Mouse (Mus musculus) regulatory T cell (primary cell): Measurements from ENCODE around the gene E330017A01Rik.
"Not testable (repeated sequence)": the region's sequence is repeated elsewhere in the genome, so short reads cannot be mapped to it uniquely, and the experiment has no call there.

Experiments used
- in situ Hi-C: fragments of 300-600 bp; cut with MboI, MseI; formaldehyde crosslinking; loops from one replicate; pipeline ENCODE4 v1.15.1; 2025; ENCODE audit warnings: high pct_unique_total_duplicates

The E330017A01Rik gene

DNA sequence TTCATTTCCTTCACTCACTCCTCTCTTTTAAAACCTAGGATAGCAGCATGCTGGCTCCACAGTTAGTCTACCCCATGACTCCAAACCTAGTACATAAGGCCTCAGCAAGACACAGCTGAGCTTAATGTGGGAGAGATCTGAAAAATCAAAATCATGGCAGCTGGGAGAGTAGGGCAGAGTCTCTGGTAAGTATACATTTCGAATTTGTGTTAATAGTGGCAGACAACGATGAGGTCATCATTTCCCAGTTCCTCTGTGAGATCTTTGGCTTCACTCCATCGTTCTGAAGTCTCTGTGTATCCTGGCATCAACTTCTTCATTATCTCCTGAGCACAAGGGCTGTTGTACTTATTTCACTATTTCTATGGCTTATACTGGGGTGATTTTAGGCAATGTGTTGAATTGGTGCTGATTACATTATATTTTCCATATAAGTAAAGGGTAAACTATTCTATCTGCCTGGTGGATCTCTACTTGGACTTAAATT lies at the start of gene E330017A01Rik:
TSS of gene E330017A01Rik (minus strand) at position 51 of the 487 bp plus-strand sequence.
- in situ Hi-C loops = no loop called here

DNA sequence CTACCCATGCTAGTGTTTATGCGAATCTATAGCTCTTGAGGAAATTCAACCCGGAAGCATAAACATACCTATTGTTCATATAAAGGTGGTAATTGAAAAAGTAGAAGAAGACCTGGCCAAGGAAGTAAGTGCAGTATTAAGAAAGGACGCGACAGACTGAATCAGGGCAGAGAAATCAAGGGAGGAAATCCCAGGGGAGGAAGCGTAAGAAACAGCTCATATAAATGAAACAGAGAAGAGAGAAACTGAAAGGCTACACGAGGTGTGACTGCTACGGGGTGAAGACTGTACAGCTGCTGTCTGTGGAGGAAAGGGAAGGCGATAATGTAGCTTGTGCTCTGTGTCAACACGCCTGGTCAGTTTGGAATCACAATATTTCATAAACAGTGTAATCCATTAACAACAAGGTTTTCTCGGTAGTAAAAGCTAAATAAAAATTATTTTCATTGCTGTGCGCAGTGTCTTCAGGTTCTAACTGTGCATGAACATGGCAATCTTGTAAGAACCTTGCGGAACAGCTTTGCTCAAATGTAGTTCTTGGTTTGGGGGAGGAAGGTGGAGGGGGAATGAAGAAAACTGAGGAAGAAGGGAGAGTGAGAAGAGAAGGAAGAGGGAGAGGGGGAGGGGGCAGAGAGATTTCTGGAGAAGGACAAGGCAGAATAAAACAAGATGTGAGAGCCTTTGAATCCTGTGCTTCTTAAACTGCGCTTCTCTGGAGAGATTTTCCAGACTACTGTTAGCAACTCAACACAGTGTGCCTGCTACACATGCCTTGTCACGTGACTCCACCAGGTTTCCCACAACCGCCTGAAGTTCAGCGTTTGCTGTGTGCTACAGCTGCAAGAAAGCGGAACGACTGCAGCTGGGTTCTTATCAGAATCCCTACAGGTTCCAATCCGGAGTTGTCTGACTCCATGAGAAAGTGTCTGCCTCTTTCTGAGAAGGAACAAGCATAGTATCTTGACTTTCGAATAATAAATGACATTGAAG lies 47.3 kb upstream of the E330017A01Rik start:
- in situ Hi-C loops = loop anchor here (10.0 kb wide), 1 partner anchor 789 kb away; the partner anchor contains the start of gene Riox2

- in situ Hi-C loops = loop anchor here (10.0 kb wide), 1 partner anchor 790 kb away; the partner anchor contains the start of gene Riox2
Measured at GRCm38 (mm10) chr16:58684537-58684936, 46.0 kb upstream of the E330017A01Rik start.

DNA sequence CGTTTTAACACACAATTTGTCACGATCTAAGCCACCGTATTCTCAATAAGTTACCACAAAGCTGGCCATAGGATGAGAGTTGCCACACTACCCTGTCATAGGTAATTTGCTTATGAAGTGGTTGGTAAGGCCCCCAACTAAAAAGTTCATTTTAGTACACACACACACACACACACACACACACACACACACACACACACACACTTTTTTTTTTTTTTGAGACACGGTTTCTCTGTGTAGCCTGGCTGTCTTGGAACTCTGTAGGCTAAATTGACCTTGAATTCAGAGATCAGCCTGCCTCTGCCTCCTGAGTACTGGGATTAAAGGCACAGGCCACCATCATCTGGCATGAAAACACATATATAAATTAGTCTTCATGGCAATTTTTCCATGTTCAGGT lies 45.4 kb upstream of the E330017A01Rik start:
- in situ Hi-C loops = loop anchor here (10.0 kb wide), 1 partner anchor 791 kb away; the partner anchor contains the start of gene Riox2

DNA sequence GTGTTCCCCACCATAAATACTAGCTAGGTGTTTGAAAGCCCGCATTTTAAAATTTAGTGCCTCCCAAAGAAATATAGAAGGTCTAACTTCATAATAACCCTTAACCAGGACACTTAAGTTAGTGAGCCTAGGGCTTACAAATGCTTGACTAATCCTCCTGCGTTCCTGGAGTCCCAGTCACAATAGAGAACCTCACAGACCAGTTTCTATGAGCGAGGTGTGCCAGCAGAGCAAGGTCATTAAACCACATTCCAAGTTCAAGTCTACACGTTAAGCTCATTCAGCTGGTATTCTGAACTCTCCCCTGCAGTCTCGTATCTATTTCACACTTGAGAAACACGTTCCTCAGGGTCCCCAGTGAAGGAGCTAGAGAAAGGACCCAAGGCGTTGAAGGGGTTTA lies 44.3 kb upstream of the E330017A01Rik start:
- in situ Hi-C loops = loop anchor here (10.0 kb wide), 1 partner anchor 792 kb away; the partner anchor contains the start of gene Riox2

- in situ Hi-C loops = loop anchor here (10.0 kb wide), 1 partner anchor 793 kb away; the partner anchor contains the start of gene Riox2
Measured at GRCm38 (mm10) chr16:58682046-58682445, 43.5 kb upstream of the E330017A01Rik start.

DNA sequence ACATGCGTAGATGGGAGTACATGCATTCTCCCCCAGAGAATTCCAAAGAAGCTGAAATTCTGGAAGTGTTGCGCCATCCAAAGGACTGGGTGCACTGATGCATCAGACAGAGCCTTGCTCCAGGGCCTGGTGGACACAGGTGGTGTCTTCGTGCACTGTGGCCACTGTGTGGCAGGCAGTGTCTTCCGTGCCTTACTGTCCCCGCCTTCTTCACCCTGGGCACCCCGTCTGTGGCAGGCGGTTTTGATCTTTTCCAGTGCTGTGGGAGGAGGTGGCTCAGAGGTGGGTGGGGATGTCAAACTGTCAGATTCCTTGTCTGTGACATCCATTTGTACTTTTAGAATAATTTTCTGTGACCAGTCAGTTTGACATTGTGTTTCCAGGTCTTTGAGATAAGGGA lies 40.1 kb upstream of the E330017A01Rik start:
- in situ Hi-C loops = loop anchor here (5.0 kb wide), 1 partner anchor 54 kb away; no protein-coding TSS in a partner anchor

- in situ Hi-C loops = loop anchor here (5.0 kb wide), 1 partner anchor 55 kb away; no protein-coding TSS in a partner anchor
Measured at GRCm38 (mm10) chr16:58677491-58677890, 39.0 kb upstream of the E330017A01Rik start.

GRCm38 (mm10) chr16:58676633-58677032 lies 38.1 kb upstream of the E330017A01Rik start:
- in situ Hi-C loops = loop anchor here (5.0 kb wide), 1 partner anchor 56 kb away; no protein-coding TSS in a partner anchor

- in situ Hi-C loops = loop anchor here (5.0 kb wide), 1 partner anchor 56 kb away; no protein-coding TSS in a partner anchor
Measured at GRCm38 (mm10) chr16:58676156-58676555, 37.6 kb upstream of the E330017A01Rik start.

DNA sequence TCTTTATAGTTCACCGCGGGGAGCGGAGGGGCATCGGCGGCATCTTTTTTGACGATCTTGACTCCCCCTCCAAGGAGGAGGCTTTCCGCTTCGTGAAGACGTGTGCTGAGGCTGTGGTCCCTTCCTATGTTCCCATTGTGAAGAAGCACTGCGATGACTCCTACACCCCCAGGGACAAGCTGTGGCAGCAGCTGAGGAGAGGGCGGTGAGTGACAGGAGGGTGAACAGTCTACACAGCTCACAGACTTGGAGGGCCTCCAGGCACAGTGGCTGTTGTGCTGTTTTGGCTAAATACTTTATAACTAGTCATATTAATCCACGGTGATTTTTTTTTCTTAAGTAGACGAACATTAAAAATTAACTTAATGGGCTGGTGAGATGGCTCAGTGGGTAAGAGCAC lies 36.7 kb upstream of the E330017A01Rik start:
- in situ Hi-C loops = loop anchor here (5.0 kb wide), 1 partner anchor 57 kb away; no protein-coding TSS in a partner anchor

GRCm38 (mm10) chr16:58673811-58674410 lies 35.4 kb upstream of the E330017A01Rik start:
- in situ Hi-C loops = no loop called here

GRCm38 (mm10) chr16:58672396-58672795 lies 33.9 kb upstream of the E330017A01Rik start:
- in situ Hi-C loops = no loop called here

GRCm38 (mm10) chr16:58671212-58671985 lies 32.9 kb upstream of the E330017A01Rik start:
- in situ Hi-C loops = no loop called here

GRCm38 (mm10) chr16:58670643-58671042 lies 32.1 kb upstream of the E330017A01Rik start:
- in situ Hi-C loops = no loop called here

DNA sequence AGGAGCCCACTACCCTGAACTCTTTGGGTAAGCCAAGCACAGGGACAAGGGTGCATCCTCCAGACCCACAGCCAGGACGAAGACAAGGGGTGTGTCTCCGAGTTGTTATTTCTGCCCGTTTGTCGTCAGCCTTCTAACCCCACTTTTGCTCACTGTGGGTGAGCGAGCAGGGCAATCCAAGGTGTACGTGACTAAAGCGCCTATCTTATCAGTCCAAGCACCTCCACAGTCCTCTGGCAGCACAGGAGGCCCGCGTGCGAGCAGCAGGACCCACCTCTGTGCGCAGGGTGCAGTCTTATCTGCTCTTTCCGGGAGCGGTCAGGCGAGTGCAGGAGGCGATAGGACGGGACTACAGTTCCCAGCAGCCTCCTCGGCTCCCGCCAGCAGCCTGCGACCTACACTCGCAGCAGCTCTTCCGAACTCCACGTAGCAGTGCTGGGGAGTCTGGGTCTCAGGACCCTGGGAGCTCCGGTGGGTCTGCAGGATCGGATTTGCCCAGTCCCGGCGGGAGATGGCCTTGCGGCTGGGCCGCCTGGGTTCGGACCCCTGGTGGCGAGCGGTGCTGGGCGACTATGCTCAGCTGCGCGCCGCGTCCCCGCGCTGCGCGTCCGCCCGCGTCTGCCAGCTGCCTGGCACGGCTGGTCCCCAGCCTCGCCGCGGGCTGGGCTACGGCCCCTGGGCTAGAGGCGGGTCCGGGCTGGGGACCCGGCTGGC lies 31.5 kb upstream of the E330017A01Rik start, which contains the start of gene Cpox:
TSS of gene Cpox (plus strand) at position 376 of the 714 bp plus-strand sequence.
- in situ Hi-C loops = no loop called here

DNA sequence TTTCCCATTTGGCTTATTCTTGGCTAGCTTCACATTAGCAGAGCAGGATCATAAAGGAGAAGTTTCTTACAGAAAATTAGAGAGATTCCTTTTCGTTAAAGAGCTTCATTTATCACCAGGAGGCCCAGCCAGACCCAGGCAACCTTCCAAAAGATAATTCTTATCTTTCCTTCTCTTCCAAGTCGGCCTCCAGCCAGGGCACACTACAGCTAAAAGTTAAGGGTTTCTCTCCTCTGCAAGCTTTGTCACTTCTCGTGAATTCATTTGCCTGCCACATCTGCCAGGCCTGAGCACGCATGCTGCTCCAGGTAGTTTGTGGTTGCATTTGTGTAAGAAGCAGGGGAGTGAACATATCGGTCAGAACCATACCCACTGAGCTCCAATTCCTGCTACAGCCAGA lies 30.7 kb upstream of the E330017A01Rik start:
- in situ Hi-C loops = no loop called here

DNA sequence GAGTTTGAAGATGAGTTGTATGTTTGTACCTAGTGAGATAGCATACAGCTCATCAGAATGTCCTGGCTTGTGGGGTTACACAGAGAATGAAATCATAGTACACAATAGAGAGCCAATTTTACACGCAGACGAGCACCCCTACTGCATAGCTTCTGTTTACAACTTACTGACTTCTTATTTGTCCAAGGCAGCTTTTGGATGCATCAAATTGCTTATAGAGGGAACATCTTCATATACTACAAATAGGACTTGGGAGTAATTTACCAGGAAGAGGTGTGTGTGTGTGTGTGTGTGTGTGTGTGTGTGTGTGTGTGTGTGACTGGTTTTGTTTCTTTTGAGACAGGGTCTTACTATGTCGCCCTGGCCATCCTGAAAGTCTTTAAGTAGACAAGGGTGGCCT lies 30.0 kb upstream of the E330017A01Rik start:
- in situ Hi-C loops = no loop called here

DNA sequence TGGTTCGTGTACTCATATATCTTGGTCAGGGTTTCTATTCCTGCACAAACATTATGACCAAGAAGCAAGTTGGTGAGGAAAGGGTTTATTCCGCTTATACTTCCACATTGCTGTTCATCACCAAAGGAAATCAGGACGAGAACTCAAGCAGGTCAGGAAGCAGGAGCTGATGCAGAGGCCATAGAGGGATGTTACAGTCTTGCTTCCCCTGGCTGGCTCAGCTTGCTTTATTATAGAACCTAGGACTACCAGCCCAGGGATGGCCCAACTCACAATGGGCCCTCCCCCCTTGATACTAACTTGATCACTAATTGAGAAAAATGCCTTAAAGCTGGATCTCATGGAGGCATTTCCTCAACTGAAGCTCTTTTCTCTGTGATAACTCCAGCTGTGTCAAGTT lies 28.1 kb upstream of the E330017A01Rik start:
- in situ Hi-C loops = not testable (repeated sequence)

DNA sequence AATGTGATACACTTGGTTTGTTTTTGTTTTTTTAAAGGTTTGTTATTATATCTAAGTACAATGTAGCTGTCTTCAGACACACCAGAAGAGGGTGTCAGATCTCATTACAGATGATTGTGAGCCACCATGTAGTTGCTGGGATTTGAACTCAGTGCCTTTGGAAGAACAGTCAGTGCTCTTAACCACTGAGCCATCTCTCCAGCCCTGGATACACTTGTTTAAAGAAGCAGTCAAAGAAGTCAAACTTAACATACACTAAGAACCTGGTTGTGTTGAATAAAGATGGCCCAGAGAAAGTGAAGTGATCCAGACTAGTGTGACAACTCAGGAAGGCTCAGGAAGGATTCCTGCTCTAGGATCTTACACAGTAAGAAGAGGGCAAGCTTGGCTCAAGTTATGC lies 26.6 kb upstream of the E330017A01Rik start:
- in situ Hi-C loops = not testable (repeated sequence)
